Mouse (Mus musculus) gastrocnemius, adult 2 months (tissue): ENCODE data around the gene Rbm20. TPM values are rescaled to one million over a fixed set of nuclear protein-coding genes. Genes with fewer than 3 reads are reported as not detected.
A peak's percentile ranks its signal among the peaks of the same experiment; 100 is the strongest.

ENCODE experiments used
- DNase-seq: peaks from one replicate; pipeline ENCODE4 v3.0.0; 2022
- H3K27ac ChIP-seq: fragments of 200-600 bp; 2 replicates; pipeline ENCODE4 v1.8.1; 2022; ENCODE audit warnings: mild to moderate bottlenecking
- H3K4me3 ChIP-seq: fragments of 200-600 bp; 2 replicates; pipeline ENCODE4 v1.8.1; 2022; ENCODE audit warnings: mild to moderate bottlenecking, moderate library complexity
- CTCF ChIP-seq: fragments of 200-600 bp; IDR thresholded peaks from 2 replicates; pipeline ENCODE4 v1.8.1; 2022; ENCODE audit warnings: antibody characterized with exemption, mild to moderate bottlenecking, moderate library complexity
- intact Hi-C: fragments of 180-260 bp; cut with DNase I; formaldehyde crosslinking; loops from one replicate; pipeline ENCODE4 v1.15.1; 2025
- total RNA-seq, 2 experiments: library from RNA; stranded (reverse); gene quantifications; 2 replicates each; pipeline ENCODE4 v1.2.3; 2021

Gene Rbm20
- total RNA-seq, 2 experiments from 2014 or later = 72.6 to 73.2 TPM

- peak; percentile 66 for TF ChIP-seq CTCF
- intact Hi-C loops = loop anchor here (5.0 kb wide), 1 partner anchor 58 kb away; no protein-coding TSS in a partner anchor
- peak; percentile 68 for DNase-seq
- peak overlapping the region; percentile 54 for H3K4me3 ChIP-seq
- no peak overlapping the region for H3K27ac ChIP-seq
Observed at GRCm38 (mm10) chr19:53704895-53705823, 28.1 kb downstream of the Rbm20 start.

- intact Hi-C loops = no loop called here
- H3K27ac ChIP-seq = peak overlapping the region; percentile 38
Observed at GRCm38 (mm10) chr19:53708401-53708800, 31.3 kb downstream of the Rbm20 start.

GRCm38 (mm10) chr19:53710861-53711260 is 33.8 kb downstream of the Rbm20 start:
- Histone ChIP-seq H3K4me3 (no peak overlapping the region), H3K27ac (peak overlapping the region; percentile 71)
- intact Hi-C loops = no loop called here
- no peak for TF ChIP-seq CTCF
- no peak for DNase-seq

More at GRCm38 (mm10) chr19:53708401-53708800, 31.3 kb downstream of the Rbm20 start:
- TF ChIP-seq CTCF = no peak
- peak overlapping the region; percentile 34 for H3K4me3 ChIP-seq
- no peak for DNase-seq

GRCm38 (mm10) chr19:53711261-53711890 is 34.3 kb downstream of the Rbm20 start:
- Histone ChIP-seq H3K27ac (peak overlapping the region; percentile 71), H3K4me3 (no peak overlapping the region)
- no peak for TF ChIP-seq CTCF
- intact Hi-C loops = no loop called here
- no peak for DNase-seq

GRCm38 (mm10) chr19:53712297-53713025 is 35.4 kb downstream of the Rbm20 start:
- peak overlapping the region; percentile 71 for H3K27ac ChIP-seq
- intact Hi-C loops = no loop called here
- TF ChIP-seq CTCF = peak; percentile 40
- no peak for DNase-seq
- no peak overlapping the region for H3K4me3 ChIP-seq

GRCm38 (mm10) chr19:53713364-53713763 is 36.3 kb downstream of the Rbm20 start:
- no peak overlapping the region for H3K27ac ChIP-seq
- no peak for TF ChIP-seq CTCF
- no peak for DNase-seq
- H3K4me3 ChIP-seq = no peak overlapping the region
- intact Hi-C loops = no loop called here

- peak overlapping the region; percentile 75 for H3K27ac ChIP-seq
- no peak for TF ChIP-seq CTCF
- no peak for DNase-seq
- intact Hi-C loops = no loop called here
- no peak overlapping the region for H3K4me3 ChIP-seq
Observed at GRCm38 (mm10) chr19:53716469-53716868, 39.4 kb downstream of the Rbm20 start.

GRCm38 (mm10) chr19:53717364-53717763 is 40.3 kb downstream of the Rbm20 start:
- Histone ChIP-seq H3K27ac (peak overlapping the region; percentile 75; the same call in 1 of the 2 replicates), H3K4me3 (no peak overlapping the region)
- intact Hi-C loops = no loop called here
- no peak for TF ChIP-seq CTCF
- no peak for DNase-seq

- DNase-seq = no peak
- Histone ChIP-seq H3K27ac (no peak overlapping the region), H3K4me3 (no peak overlapping the region)
- intact Hi-C loops = no loop called here
- no peak for TF ChIP-seq CTCF
Observed at GRCm38 (mm10) chr19:53722186-53722585, 45.1 kb downstream of the Rbm20 start.

- Histone ChIP-seq H3K27ac (peak overlapping the region; percentile 67), H3K4me3 (no peak overlapping the region)
- no peak for DNase-seq
- intact Hi-C loops = no loop called here
- TF ChIP-seq CTCF = no peak
Observed at GRCm38 (mm10) chr19:53724053-53724452, 46.9 kb downstream of the Rbm20 start.

GRCm38 (mm10) chr19:53726340-53726739 is 49.2 kb downstream of the Rbm20 start:
- peak; percentile 86 for DNase-seq
- intact Hi-C loops = loop anchor here (2.0 kb wide), 2 partner anchors 50 to 78 kb away; partner anchors contain the start of gene Rbm20
- Histone ChIP-seq H3K27ac (peak overlapping the region; percentile 95), H3K4me3 (peak overlapping the region; percentile 50)
- TF ChIP-seq CTCF = peak; percentile 47

GRCm38 (mm10) chr19:53726755-53727154 is 49.6 kb downstream of the Rbm20 start:
- peak overlapping the region; percentile 50 for H3K4me3 ChIP-seq
- TF ChIP-seq CTCF = no peak
- intact Hi-C loops = loop anchor here (2.0 kb wide), 2 partner anchors 50 to 78 kb away; partner anchors contain the start of gene Rbm20
- peak overlapping the region; percentile 95 for H3K27ac ChIP-seq
- peak; percentile 72 for DNase-seq
